Mouse (Mus musculus): ENCODE data around the gene Smg8. TPM values are rescaled to one million over a fixed set of nuclear protein-coding genes. Genes with fewer than 3 reads are reported as not detected.
"Not testable (repeated sequence)": the region's sequence is repeated elsewhere in the genome, so short reads cannot be mapped to it uniquely, and the experiment has no call there.

Smg8 gene
- polyA plus RNA-seq, 1 experiment from 2014 or later: 19.6 TPM

DNA sequence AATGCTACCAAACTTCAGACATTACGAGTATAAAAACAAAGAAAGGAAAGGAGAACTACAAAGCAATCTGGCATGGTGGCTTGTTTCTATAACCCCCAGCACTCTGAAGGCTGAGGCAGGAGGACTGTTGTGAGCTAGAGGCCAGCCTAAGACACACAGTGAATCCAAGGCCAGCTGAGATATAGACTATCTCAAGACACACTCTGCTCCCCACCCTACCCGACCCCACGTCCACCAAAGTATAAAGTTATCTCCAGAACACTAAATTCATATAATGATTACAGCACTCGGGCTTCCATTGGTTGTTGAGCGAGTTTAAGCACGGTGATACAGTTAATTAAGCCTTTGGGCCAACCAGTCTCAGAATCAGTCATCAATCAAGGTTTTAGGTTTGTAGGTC is 30.3 kb downstream of the Smg8 start:
- H3K4me3 ChIP-seq (ENCODE audit: low read length): no peak overlapping the region

GRCm38 (mm10) chr11:87048900-87049299 is 37.7 kb downstream of the Smg8 start:
- 88% methylated on average over 7 of the region's 7 CpGs for WGBS
- not testable (repeated sequence) for H3K27me3 ChIP-seq (ENCODE audit: control insufficient read depth, insufficient read depth, low read depth, low read length); H3K27ac ChIP-seq (ENCODE audit: low read length); H3K4me2 ChIP-seq (ENCODE audit: low read depth, low read length); H3K4me1 ChIP-seq (replicated peaks; ENCODE audit: control insufficient read depth, insufficient read depth, low read length); H3K9ac ChIP-seq (ENCODE audit: low read length); H3K4me3 ChIP-seq (ENCODE audit: low read length); H3K9me3 ChIP-seq (ENCODE audit: control insufficient read depth, low read length); H3K36me3 ChIP-seq (ENCODE audit: control insufficient read depth, insufficient read depth, low read length); ATAC-seq (ENCODE audit: low read depth)

More for the DNA sequence above, 30.3 kb downstream of the Smg8 start:
- Histone ChIP-seq H3K4me1 (replicated peaks; ENCODE audit: control insufficient read depth, insufficient read depth, low read length) (no peaks in the 10 kb centered on the region), H3K36me3 (ENCODE audit: control insufficient read depth, insufficient read depth, low read length) (no peaks in the 10 kb centered on the region), H3K4me2 (ENCODE audit: low read depth, low read length) (no peak overlapping the region), H3K9ac (ENCODE audit: low read length) (no peak overlapping the region), H3K9me3 (ENCODE audit: control insufficient read depth, low read length) (no peaks in the 10 kb centered on the region), H3K27ac (ENCODE audit: low read length) (no peak overlapping the region), H3K27me3 (ENCODE audit: control insufficient read depth, insufficient read depth, low read depth, low read length) (no peaks in the 10 kb centered on the region)
- no peak for ATAC-seq (ENCODE audit: low read depth)
- WGBS: 75% methylated on average over 6 of the region's 6 CpGs

GRCm38 (mm10) chr11:87046968-87047367 is 39.6 kb downstream of the Smg8 start:
- no peak overlapping the region for H3K9ac ChIP-seq (ENCODE audit: low read length)
- no peak overlapping the region for H3K4me2 ChIP-seq (ENCODE audit: low read depth, low read length)
- no peaks in the 10 kb centered on the region for H3K4me1 ChIP-seq (replicated peaks; ENCODE audit: control insufficient read depth, insufficient read depth, low read length)
- H3K27me3 ChIP-seq (ENCODE audit: control insufficient read depth, insufficient read depth, low read depth, low read length): no peaks in the 10 kb centered on the region
- no peak overlapping the region for H3K4me3 ChIP-seq (ENCODE audit: low read length)
- 0 out of 2 replicates have a peak, but pooled peaks cover 3% of the 10 kb centered on the region for H3K36me3 ChIP-seq (ENCODE audit: control insufficient read depth, insufficient read depth, low read length)
- H3K9me3 ChIP-seq (ENCODE audit: control insufficient read depth, low read length): no peaks in the 10 kb centered on the region
- 76% methylated on average over 5 of the region's 5 CpGs for WGBS
- no peak overlapping the region for H3K27ac ChIP-seq (ENCODE audit: low read length)
- ATAC-seq (ENCODE audit: low read depth): no peak

- Histone ChIP-seq H3K4me2 (ENCODE audit: low read depth, low read length) (no peak overlapping the region), H3K27ac (ENCODE audit: low read length) (no peak overlapping the region)
Measured at GRCm38 (mm10) chr11:87043052-87043451, 43.5 kb downstream of the Smg8 start.

GRCm38 (mm10) chr11:87039307-87039963 is 47.1 kb downstream of the Smg8 start:
- peak; percentile 91 for ATAC-seq (ENCODE audit: low read depth)
- no peak overlapping the region for H3K9ac ChIP-seq (ENCODE audit: low read length)
- H3K9me3 ChIP-seq (ENCODE audit: control insufficient read depth, low read length): no peaks in the 10 kb centered on the region
- no peaks in the 10 kb centered on the region for H3K36me3 ChIP-seq (ENCODE audit: control insufficient read depth, insufficient read depth, low read length)
- peak overlapping the region; percentile 84 for H3K27ac ChIP-seq (ENCODE audit: low read length)
- H3K4me2 ChIP-seq (ENCODE audit: low read depth, low read length): no peak overlapping the region
- peaks cover 10% of the 10 kb centered on the region; the same call in 1 of the 2 replicates for H3K4me1 ChIP-seq (replicated peaks; ENCODE audit: control insufficient read depth, insufficient read depth, low read length)
- no peaks in the 10 kb centered on the region for H3K27me3 ChIP-seq (ENCODE audit: control insufficient read depth, insufficient read depth, low read depth, low read length)
- 59% methylated on average over 9 of the region's 9 CpGs for WGBS
- H3K4me3 ChIP-seq (ENCODE audit: low read length): no peak overlapping the region

More at GRCm38 (mm10) chr11:87043052-87043451, 43.5 kb downstream of the Smg8 start:
- H3K36me3 ChIP-seq (ENCODE audit: control insufficient read depth, insufficient read depth, low read length): 0 out of 2 replicates have a peak, but pooled peaks cover 3% of the 10 kb centered on the region
- no peak overlapping the region for H3K9ac ChIP-seq (ENCODE audit: low read length)
- WGBS: 80% methylated on average over 3 of the region's 3 CpGs
- no peaks in the 10 kb centered on the region for H3K27me3 ChIP-seq (ENCODE audit: control insufficient read depth, insufficient read depth, low read depth, low read length)
- no peak overlapping the region for H3K4me3 ChIP-seq (ENCODE audit: low read length)
- no peaks in the 10 kb centered on the region for H3K9me3 ChIP-seq (ENCODE audit: control insufficient read depth, low read length)
- ATAC-seq (ENCODE audit: low read depth): no peak
- peaks cover 10% of the 10 kb centered on the region; the same call in 1 of the 2 replicates for H3K4me1 ChIP-seq (replicated peaks; ENCODE audit: control insufficient read depth, insufficient read depth, low read length)

GRCm38 (mm10) chr11:87036180-87036579 is 50.4 kb downstream of the Smg8 start:
- no peaks in the 10 kb centered on the region for H3K27me3 ChIP-seq (ENCODE audit: control insufficient read depth, insufficient read depth, low read depth, low read length)
- no peak overlapping the region for H3K9ac ChIP-seq (ENCODE audit: low read length)
- 64% methylated on average over 4 of the region's 4 CpGs for WGBS
- no peak overlapping the region for H3K27ac ChIP-seq (ENCODE audit: low read length)
- H3K9me3 ChIP-seq (ENCODE audit: control insufficient read depth, low read length): no peaks in the 10 kb centered on the region
- no peak for ATAC-seq (ENCODE audit: low read depth)
- peaks cover 10% of the 10 kb centered on the region; the same call in 1 of the 2 replicates for H3K4me1 ChIP-seq (replicated peaks; ENCODE audit: control insufficient read depth, insufficient read depth, low read length)
- H3K4me2 ChIP-seq (ENCODE audit: low read depth, low read length): no peak overlapping the region
- no peaks in the 10 kb centered on the region for H3K36me3 ChIP-seq (ENCODE audit: control insufficient read depth, insufficient read depth, low read length)
- no peak overlapping the region for H3K4me3 ChIP-seq (ENCODE audit: low read length)

GRCm38 (mm10) chr11:87028212-87028611 is 58.4 kb downstream of the Smg8 start:
- Histone ChIP-seq H3K4me2 (ENCODE audit: low read depth, low read length) (no peak overlapping the region), H3K9me3 (ENCODE audit: control insufficient read depth, low read length) (no peaks in the 10 kb centered on the region), H3K9ac (ENCODE audit: low read length) (no peak overlapping the region), H3K27me3 (ENCODE audit: control insufficient read depth, insufficient read depth, low read depth, low read length) (no peaks in the 10 kb centered on the region), H3K4me3 (ENCODE audit: low read length) (no peak overlapping the region), H3K4me1 (replicated peaks; ENCODE audit: control insufficient read depth, insufficient read depth, low read length) (peaks cover 13% of the 10 kb centered on the region), H3K36me3 (ENCODE audit: control insufficient read depth, insufficient read depth, low read length) (no peaks in the 10 kb centered on the region), H3K27ac (ENCODE audit: low read length) (no peak overlapping the region)
- no peak for ATAC-seq (ENCODE audit: low read depth)
- WGBS: 84% methylated on average over 3 of the region's 3 CpGs

MicroRNAs encoded within 50 kb of the gene (microRNA counts, 519-probe panel; counts per million panel counts)
- microRNA mmu-miR-301a: 4,389 counts per million, percentile 89 among the panel's probes with 10 or more counts

Small RNA genes lying within 50 kb of the gene (microRNA-seq; reads per million reads assigned to microRNA genes)
- gene Mir301: 1,275 reads per million, percentile 77 among the genes with 10 or more reads in this experiment

Other genes with a start within 250 kb of the Smg8 start
- 11.4 and 11.8 TPM in 2 replicates for gene Ypel2, start 93.1 kb downstream of the Smg8 start, polyA plus RNA-seq (2015; fragmentation: Nextera tagmentation; extraction: Ambion mirVana)
- gene Gdpd1, start 12.7 kb downstream of the Smg8 start, polyA plus RNA-seq (2015; fragmentation: Nextera tagmentation; extraction: Ambion mirVana): 25.1 and 28.5 TPM in 2 replicates
- 12.5 and 13.9 TPM in 2 replicates for gene Prr11, start 21.9 kb upstream of the Smg8 start, polyA plus RNA-seq (2015; fragmentation: Nextera tagmentation; extraction: Ambion mirVana)
- gene Ska2, start 22.5 kb upstream of the Smg8 start, polyA plus RNA-seq (2015; fragmentation: Nextera tagmentation; extraction: Ambion mirVana): 61.7 and 64.4 TPM in 2 replicates
- 26.8 and 28.3 TPM in 2 replicates for gene Trim37, start 40.3 kb upstream of the Smg8 start, polyA plus RNA-seq (2015; fragmentation: Nextera tagmentation; extraction: Ambion mirVana)